Comparison of ENCODE assay signal across 9 mouse cellular contexts in genomic region chr8:110130537-110130936, GRCm38 (mm10). TPM values are rescaled to one million over a fixed set of nuclear protein-coding genes. Genes with fewer than 3 reads are reported as not detected.
DNase-seq lines count a peak whose midpoint lies in the region; ATAC-seq and TF ChIP-seq lines count a peak whose summit lies in the region.
"Had no signal": no experiment of that assay in that cellular context is flagged by ENCODE, and none has a peak within 500 bp of the region (broad histone marks: within the 10 kb centered on the region; RNA-seq: fewer than 3 reads in every experiment).

No protein-coding gene starts in this region.

- H3ac ChIP-seq in C2C12 (ENCODE audit: control insufficient read depth, insufficient read length, low read depth) = no peak overlapping the region

- peak; percentile 62 for TF ChIP-seq CTCF in C2C12 (IDR thresholded peaks at IDR 0.05; ENCODE audit: control insufficient read depth, insufficient read depth, insufficient read length)
- TF ChIP-seq CTCF in liver, embryonic 14.5 days (IDR thresholded peaks at IDR 0.05; ENCODE audit: low read depth) = peak; percentile 81

- TF ChIP-seq EP300 in liver, embryonic 14.5 days (IDR thresholded peaks at IDR 0.05; ENCODE audit: low read depth) = no peak

- H3K79me3 ChIP-seq in C2C12 (ENCODE audit: low read depth) = no peaks in the 10 kb centered on the region

- H3K27ac ChIP-seq in embryonic facial prominence, embryonic 11.5 days (replicated peaks; ENCODE audit: low read depth, low read length) = no peak overlapping the region
- H3K27ac ChIP-seq in heart, embryonic 12.5 days (ENCODE audit: poor library complexity, severe bottlenecking) = no peak overlapping the region
- H3K27ac ChIP-seq in liver, embryonic 14.5 days = no peak overlapping the region

- H3K9me3 ChIP-seq in embryonic facial prominence, embryonic 11.5 days (replicated peaks; ENCODE audit: control insufficient read depth, low read length) = no peaks in the 10 kb centered on the region
- 0 out of 2 replicates have a peak, but pooled peaks cover 6% of the 10 kb centered on the region for H3K9me3 ChIP-seq in heart, embryonic 12.5 days (replicated peaks)
- H3K9me3 ChIP-seq in liver, embryonic 14.5 days (ENCODE audit: control insufficient read depth, low read length) = no peaks in the 10 kb centered on the region

- H3K4me1 ChIP-seq in embryonic facial prominence, embryonic 11.5 days (ENCODE audit: control insufficient read depth, insufficient read depth, low read length) = no peaks in the 10 kb centered on the region
- no peaks in the 10 kb centered on the region; the same call in 1 of the 2 replicates for H3K4me1 ChIP-seq in heart, embryonic 12.5 days (replicated peaks)
- H3K4me1 ChIP-seq in liver, embryonic 14.5 days (replicated peaks; ENCODE audit: control insufficient read depth in 2 of 2, insufficient read depth in 2 of 2, low read length in 1 of 2) = no peaks in the 10 kb centered on the region

- WGBS in embryonic facial prominence, embryonic 11.5 days = 25% methylated on average over 13 of the region's 13 CpGs
- 20% methylated on average over 13 of the region's 13 CpGs for WGBS in heart, embryonic 12.5 days
- 21% methylated on average over 13 of the region's 13 CpGs for WGBS in liver, embryonic 14.5 days (ENCODE audit: insufficient replicate concordance)

- no peak overlapping the region for H3K4me3 ChIP-seq in C2C12 (ENCODE audit: insufficient read depth, poor library complexity, severe bottlenecking)
- no peak overlapping the region for H3K4me3 ChIP-seq in embryonic facial prominence, embryonic 11.5 days (ENCODE audit: low read depth, low read length)
- no peak overlapping the region for H3K4me3 ChIP-seq in heart, embryonic 12.5 days
- no peak overlapping the region for H3K4me3 ChIP-seq in liver, embryonic 14.5 days (ENCODE audit: insufficient read depth in 1 of 2, low read depth in 2 of 2, low read length in 2 of 2)
- H3K4me3 ChIP-seq: erythroblast, embryonic 14.5 days had no signal

- H3K9ac ChIP-seq in embryonic facial prominence, embryonic 11.5 days (replicated peaks; ENCODE audit: low read length) = no peak overlapping the region
- no peak overlapping the region for H3K9ac ChIP-seq in heart, embryonic 12.5 days
- H3K9ac ChIP-seq in liver, embryonic 14.5 days (replicated peaks) = no peak overlapping the region

- no peak overlapping the region for H3K4me2 ChIP-seq in embryonic facial prominence, embryonic 11.5 days (ENCODE audit: low read depth, low read length)
- peak overlapping the region; percentile 30; the same call in 1 of the 2 replicates for H3K4me2 ChIP-seq in heart, embryonic 12.5 days
- H3K4me2 ChIP-seq in liver, embryonic 14.5 days (ENCODE audit: low read depth) = no peak overlapping the region

- H3K79me2 ChIP-seq in C2C12 (ENCODE audit: control insufficient read depth, insufficient read depth) = no peaks in the 10 kb centered on the region

- peak; percentile 39 to 48 for DNase-seq in adrenal gland, postnatal 4 days (ENCODE audit: low spot score in 2 of 2)
- peak; percentile 90 for DNase-seq in embryonic facial prominence, embryonic 11.5 days (ENCODE audit: low spot score)
- DNase-seq in kidney, postnatal 25 days = peak; percentile 74 to 87
- peak in 2 of 3 experiments; percentile 11 to 17 for DNase-seq in liver, embryonic 14.5 days (ENCODE audit: low read depth in 3 of 3, low spot score in 3 of 3)
- DNase-seq in ovary, postnatal 10 days (ENCODE audit: low spot score) = peak; percentile 31
- DNase-seq in thymus, postnatal 14 days = peak; percentile 63

- H3K36me3 ChIP-seq in C2C12 (ENCODE audit: control insufficient read depth, insufficient read depth) = no peaks in the 10 kb centered on the region
- no peaks in the 10 kb centered on the region for H3K36me3 ChIP-seq in embryonic facial prominence, embryonic 11.5 days (replicated peaks; ENCODE audit: control insufficient read depth, insufficient read depth, low read depth, low read length)
- no peaks in the 10 kb centered on the region for H3K36me3 ChIP-seq in heart, embryonic 12.5 days
- no peaks in the 10 kb centered on the region for H3K36me3 ChIP-seq in liver, embryonic 14.5 days (replicated peaks; ENCODE audit: control insufficient read depth, insufficient read depth, low read depth)

- peaks cover 4% of the 10 kb centered on the region for H3K27me3 ChIP-seq in C2C12 (ENCODE audit: control insufficient read depth, insufficient read depth, insufficient read length)
- H3K27me3 ChIP-seq in embryonic facial prominence, embryonic 11.5 days (ENCODE audit: control insufficient read depth, insufficient read depth, low read length) = no peaks in the 10 kb centered on the region
- H3K27me3 ChIP-seq in heart, embryonic 12.5 days (replicated peaks) = peaks cover 12% of the 10 kb centered on the region; the same call in 1 of the 2 replicates
- no peaks in the 10 kb centered on the region for H3K27me3 ChIP-seq in liver, embryonic 14.5 days (ENCODE audit: control insufficient read depth, insufficient read depth, low read length)

- ATAC-seq in embryonic facial prominence, embryonic 11.5 days (replicated peaks; ENCODE audit: insufficient number of reproducible peaks, low FRiP score, low TSS enrichment, low read depth) = no peak
- ATAC-seq in heart, embryonic 12.5 days (ENCODE audit: insufficient number of reproducible peaks, low FRiP score) = no peak
- no peak for ATAC-seq in liver, embryonic 14.5 days (ENCODE audit: insufficient read depth)

TF ChIP-seq in C2C12, 6 proteins besides CTCF, POLR2A, EP300 and RAD21:
- TF ChIP-seq MYOD1 (IDR thresholded peaks at IDR 0.05; ENCODE audit: control insufficient read depth, insufficient read length, low read depth) (no peak), MYOG (IDR thresholded peaks at IDR 0.05; ENCODE audit: control insufficient read depth, extremely low read depth, insufficient read length) (no peak), CEBPB (IDR thresholded peaks at IDR 0.05; ENCODE audit: low read depth) (no peak), FOSL1 (IDR thresholded peaks at IDR 0.05; ENCODE audit: insufficient read depth, low read length, poor library complexity, severe bottlenecking) (no peak), MAX (IDR thresholded peaks at IDR 0.05) (no peak), USF1 (IDR thresholded peaks at IDR 0.05; ENCODE audit: low read depth) (no peak)

RNA-seq across cellular contexts. Expression of gene Gm17720, which starts 28.0 kb away (rescaled TPM):
- not detected for polyA plus RNA-seq in C2C12 (2012; fragmentation: generic; extraction: Trizol)
- total RNA-seq in adrenal gland, postnatal 4 days (2021) = not detected
- not detected in 2 replicates for polyA plus RNA-seq in embryonic facial prominence, embryonic 11.5 days (2014; fragmentation: Nextera tagmentation; extraction: Ambion mirVana)
- not detected in 2 replicates for polyA plus RNA-seq in heart, embryonic 12.5 days (2016; fragmentation: Nextera tagmentation; extraction: Ambion mirVana)
- polyA plus RNA-seq in liver, embryonic 14.5 days (2012; rRNA removed) = not detected in 2 replicates
- not detected in 2 replicates for polyA plus RNA-seq in liver, embryonic 14.5 days (2014; fragmentation: Nextera tagmentation; extraction: Ambion mirVana)
- polyA plus RNA-seq: erythroblast, embryonic 14.5 days had no signal

RNA-seq across cellular contexts. Expression of gene Gm21964, which starts 29.5 kb away (rescaled TPM):
- polyA plus RNA-seq in C2C12 (2012; fragmentation: generic; extraction: Trizol) = not detected
- total RNA-seq in adrenal gland, postnatal 4 days (2021) = not detected
- polyA plus RNA-seq in embryonic facial prominence, embryonic 11.5 days (2014; fragmentation: Nextera tagmentation; extraction: Ambion mirVana) = not detected in 2 replicates
- polyA plus RNA-seq in heart, embryonic 12.5 days (2016; fragmentation: Nextera tagmentation; extraction: Ambion mirVana) = not detected in 2 replicates
- polyA plus RNA-seq in liver, embryonic 14.5 days (2012; rRNA removed) = not detected in 2 replicates
- not detected in 2 replicates for polyA plus RNA-seq in liver, embryonic 14.5 days (2014; fragmentation: Nextera tagmentation; extraction: Ambion mirVana)
- polyA plus RNA-seq: erythroblast, embryonic 14.5 days had no signal

RNA-seq across cellular contexts. Expression of gene Calb2, which starts 37.5 kb away (rescaled TPM):
- polyA plus RNA-seq in C2C12 (2012; fragmentation: generic; extraction: Trizol) = not detected
- 1 to 10 TPM in 1 of 2 experiments, not detected in 1; 1.4 TPM for total RNA-seq in adrenal gland, postnatal 4 days (2021)
- 5.0 and 6.6 TPM in 2 replicates for polyA plus RNA-seq in embryonic facial prominence, embryonic 11.5 days (2014; fragmentation: Nextera tagmentation; extraction: Ambion mirVana)
- 1.7 and 1.8 TPM in 2 replicates for polyA plus RNA-seq in heart, embryonic 12.5 days (2016; fragmentation: Nextera tagmentation; extraction: Ambion mirVana)
- not detected in 2 replicates for polyA plus RNA-seq in liver, embryonic 14.5 days (2012; rRNA removed)
- not detected in 2 replicates for polyA plus RNA-seq in liver, embryonic 14.5 days (2014; fragmentation: Nextera tagmentation; extraction: Ambion mirVana)
- polyA plus RNA-seq: erythroblast, embryonic 14.5 days had no signal

RNA-seq across cellular contexts. Expression of gene Zfp612, which starts 51.0 kb away (rescaled TPM):
- not detected for polyA plus RNA-seq in C2C12 (2012; fragmentation: generic; extraction: Trizol)
- total RNA-seq in adrenal gland, postnatal 4 days (2021) = 10 to 100 TPM in 1 of 2 experiments, 1 to 10 TPM in 1; 8.2 to 10.8 TPM
- polyA plus RNA-seq in embryonic facial prominence, embryonic 11.5 days (2014; fragmentation: Nextera tagmentation; extraction: Ambion mirVana) = 8.9 and 9.4 TPM in 2 replicates
- 6.8 and 7.2 TPM in 2 replicates for polyA plus RNA-seq in heart, embryonic 12.5 days (2016; fragmentation: Nextera tagmentation; extraction: Ambion mirVana)
- 0.23 and 0.36 TPM in 2 replicates for polyA plus RNA-seq in liver, embryonic 14.5 days (2012; rRNA removed)
- 0.52 and 0.92 TPM in 2 replicates for polyA plus RNA-seq in liver, embryonic 14.5 days (2014; fragmentation: Nextera tagmentation; extraction: Ambion mirVana)
- polyA plus RNA-seq: erythroblast, embryonic 14.5 days had no signal

Comparison
In these comparisons a context has a peak if more than half of its experiments do, and no peak if none do; other contexts are left out.
1. DNase-seq: peak in every context shown above with its lines; median percentile 90 in embryonic facial prominence, embryonic 11.5 days; 80 in kidney, postnatal 25 days; 63 in thymus, postnatal 14 days; 44 in adrenal gland, postnatal 4 days; 31 in ovary, postnatal 10 days; 14 in liver, embryonic 14.5 days.